Mouse (Mus musculus): ENCODE results near the gene Coq5.

Gene Coq5

GRCm38 (mm10) chr5:115312816-115313667 is 33.6 kb downstream of the Coq5 start:
- DNase-seq (ENCODE audit: low spot score), result no peak

DNA sequence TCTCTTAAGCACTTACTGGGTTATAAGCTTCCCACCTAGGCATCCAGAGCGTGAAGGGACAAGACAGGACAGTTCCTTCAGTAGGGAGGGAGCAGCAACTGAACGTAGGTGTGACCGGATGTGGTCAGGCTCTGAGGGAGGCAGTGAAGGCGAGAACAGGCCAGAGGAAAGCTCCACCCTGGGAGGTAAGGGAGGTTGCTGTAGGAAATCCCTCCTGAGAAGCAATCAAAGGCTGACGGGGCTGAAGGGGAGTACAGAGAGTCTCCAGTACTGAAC is 34.1 kb downstream of the Coq5 start:
- DNase-seq (ENCODE audit: low spot score), result no peak

DNA sequence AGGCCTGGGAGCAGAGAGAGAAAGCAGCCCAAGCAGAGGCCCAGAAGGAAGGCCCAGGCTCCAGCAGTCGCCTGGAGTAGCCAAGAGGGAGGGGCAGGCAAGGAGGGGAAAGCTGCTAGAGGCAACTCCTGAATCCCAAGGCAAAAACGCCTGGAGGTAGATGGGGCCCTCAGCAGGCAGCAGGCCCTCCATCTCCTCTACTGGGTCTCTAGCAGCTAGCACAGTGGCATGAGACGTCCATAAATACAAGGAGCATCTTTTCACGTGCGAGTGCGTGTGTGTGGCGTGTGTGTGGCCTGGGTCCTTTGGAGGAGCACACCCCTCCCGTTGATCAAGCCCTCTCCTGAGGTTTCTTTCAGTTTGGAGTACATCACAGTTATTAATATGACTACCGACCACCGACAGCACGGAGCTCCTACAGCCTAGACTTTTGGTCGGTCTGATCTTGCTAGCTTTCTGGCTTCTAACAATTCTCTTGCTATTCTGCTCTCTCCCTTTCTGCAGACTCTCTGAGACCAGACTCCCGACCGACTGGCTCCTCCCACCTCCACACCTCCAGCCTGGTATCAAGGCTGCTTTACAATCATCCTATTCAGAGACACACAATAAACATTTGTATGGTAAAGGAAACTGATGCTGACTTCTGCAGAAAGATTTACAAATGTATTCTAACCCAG is 37.6 kb downstream of the Coq5 start:
- no peak for DNase-seq (ENCODE audit: low spot score)

- no peak for DNase-seq (ENCODE audit: low spot score)
These were observed 38.3 kb downstream of the Coq5 start for GRCm38 (mm10) chr5:115317645-115318328.

- DNase-seq (ENCODE audit: low spot score), result peak; percentile 75
These were observed 39.8 kb downstream of the Coq5 start for GRCm38 (mm10) chr5:115319004-115319940.

DNA sequence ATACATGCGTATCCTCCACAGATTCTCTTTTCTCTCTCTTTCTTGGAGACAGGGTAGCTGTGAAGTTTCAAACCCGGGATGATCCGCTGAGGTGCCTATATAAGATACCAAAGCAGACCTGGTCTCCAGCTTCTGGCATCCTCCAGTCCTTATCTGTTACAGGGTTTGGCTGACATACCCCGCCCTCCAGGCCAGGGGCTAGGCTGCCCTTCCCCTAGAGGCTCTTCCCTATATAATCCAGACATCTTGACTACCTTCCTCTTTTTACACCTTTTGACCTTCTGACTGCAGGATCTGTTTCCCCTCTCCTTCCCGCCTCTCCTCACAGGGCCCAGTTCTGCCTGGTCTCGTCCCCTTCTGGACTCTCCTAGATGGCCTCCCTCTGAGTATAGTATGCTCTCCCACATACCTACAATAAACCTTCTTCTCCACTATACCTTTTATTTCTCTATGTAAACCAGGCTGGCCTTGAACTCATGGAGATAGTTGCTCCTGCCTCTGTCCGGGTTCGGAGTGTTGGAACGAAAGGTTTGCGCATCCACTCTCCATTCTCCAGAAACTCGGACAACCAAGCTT is 46.9 kb downstream of the Coq5 start:
- DNase-seq (ENCODE audit: low spot score), result no peak

GRCm38 (mm10) chr5:115326875-115327609 is 47.6 kb downstream of the Coq5 start, which contains the start of gene Srsf9:
TSS of gene Srsf9 (plus strand) at chr5:115327177.
- DNase-seq (ENCODE audit: low spot score), result peak; percentile 93

DNA sequence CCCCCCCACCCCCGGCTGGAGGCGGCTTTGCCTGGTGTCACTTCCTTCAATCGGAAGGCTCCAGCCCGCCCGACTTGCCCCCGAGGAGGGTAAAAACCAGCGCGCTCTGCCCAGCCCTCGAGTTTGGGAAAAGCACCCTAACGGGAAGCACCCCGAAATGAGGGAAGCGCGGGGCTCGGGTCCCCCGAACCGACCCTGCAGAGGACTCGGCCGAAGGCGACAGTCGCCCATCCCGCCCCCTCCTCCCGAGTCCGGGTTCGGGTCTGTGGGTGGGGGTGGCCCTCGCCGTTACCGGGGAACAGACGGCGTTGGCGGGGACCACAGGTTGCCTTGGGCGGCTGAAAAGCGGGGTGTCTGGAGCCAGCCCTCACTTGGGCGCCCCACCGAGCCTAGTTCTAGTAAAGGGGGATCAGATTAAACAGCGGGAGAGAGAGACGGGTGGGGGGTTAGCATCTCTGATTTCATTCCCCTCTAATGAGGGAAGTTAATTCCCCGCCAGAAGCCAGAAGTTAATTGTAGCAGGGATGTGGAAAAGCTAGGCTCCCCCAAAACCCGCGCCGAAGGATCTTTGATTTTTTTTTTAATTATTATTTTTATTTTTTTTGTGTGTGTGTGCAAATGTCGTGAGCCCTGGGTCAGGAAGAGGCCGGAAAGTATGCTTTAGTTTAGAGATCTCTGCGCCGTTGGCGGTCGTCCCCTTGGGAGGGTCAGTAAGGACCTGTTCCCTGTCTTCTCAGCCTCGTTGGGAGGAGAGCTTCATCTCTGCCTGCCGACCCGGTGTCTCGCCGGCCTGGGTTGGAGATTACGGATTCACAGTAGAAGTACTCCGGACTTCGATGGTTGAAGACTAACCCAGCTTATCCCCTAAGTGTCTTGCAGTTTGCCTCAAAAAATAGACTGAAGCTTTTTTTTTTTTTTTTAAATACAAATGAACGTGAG is 48.4 kb downstream of the Coq5 start:
- peak; percentile 48 for DNase-seq (ENCODE audit: low spot score)

GRCm38 (mm10) chr5:115330955-115331354 is 51.5 kb downstream of the Coq5 start:
- peak; percentile 48 for DNase-seq (ENCODE audit: low spot score)

GRCm38 (mm10) chr5:115333626-115334025 is 54.2 kb downstream of the Coq5 start:
- no peak for DNase-seq (ENCODE audit: low spot score)

GRCm38 (mm10) chr5:115340007-115340406 is 60.5 kb downstream of the Coq5 start:
- DNase-seq (ENCODE audit: low spot score), result no peak

GRCm38 (mm10) chr5:115340577-115341313 is 61.3 kb downstream of the Coq5 start, which contains the start of the genes Gatc and Triap1:
TSS of gene Gatc (minus strand) at chr5:115341178.
TSS of gene Triap1 (plus strand) at chr5:115341225.
- DNase-seq (ENCODE audit: low spot score), result peak; percentile 86

- no peak for DNase-seq (ENCODE audit: low spot score)
These were observed 62.1 kb downstream of the Coq5 start for GRCm38 (mm10) chr5:115341314-115342165.

Data from layer of hippocampus, adult 11-12 months (tissue).